Mouse (Mus musculus) myocyte (in vitro differentiated cells): ENCODE measurements at regions not wholly inside any gene's neighbourhood (a gene's known extent, or its start where the extent isn't known, plus 50 kb on each side); places are given as distances from the start of the nearest gene placed in this dataset.

Experiments
- H3K27me3 ChIP-seq: one replicate; pipeline ENCODE4 v1.6.1; 2011; ENCODE audit not compliant: control insufficient read depth, insufficient read depth, insufficient read length
- H3K36me3 ChIP-seq: one replicate; pipeline ENCODE4 v1.6.1; 2011; ENCODE audit not compliant: control insufficient read depth, insufficient read depth
- H3K4me2 ChIP-seq: one replicate; pipeline ENCODE4 v1.6.1; 2011; ENCODE audit warnings: low read depth, control low read depth
- H3K4me3 ChIP-seq: one replicate; pipeline ENCODE4 v1.5.1; 2011; ENCODE audit warnings: mild to moderate bottlenecking, control low read depth, moderate library complexity
- H3K79me2 ChIP-seq: one replicate; pipeline ENCODE4 v1.6.1; 2011; ENCODE audit not compliant: control insufficient read depth, insufficient read depth
- H3ac ChIP-seq: one replicate; pipeline ENCODE4 v1.6.1; 2011; ENCODE audit not compliant: control insufficient read depth, insufficient read length
- CEBPB ChIP-seq: IDR thresholded peaks from 2 replicates; pipeline ENCODE4 v1.6.1; 2011; ENCODE audit warnings: mild to moderate bottlenecking, moderate library complexity; ENCODE audit not compliant: poor library complexity, insufficient read depth, severe bottlenecking
- E2F4 ChIP-seq: IDR thresholded peaks from one replicate; pipeline ENCODE4 v1.6.1; 2011; ENCODE audit warnings: mild to moderate bottlenecking, control low read depth, moderate library complexity; ENCODE audit not compliant: insufficient read depth
- MAX ChIP-seq: IDR thresholded peaks from one replicate; pipeline ENCODE4 v1.6.1; 2011; ENCODE audit warnings: low read depth, mild to moderate bottlenecking, control low read depth
- MYOD1 ChIP-seq, 3 experiments: IDR thresholded peaks; one replicate each; pipeline ENCODE4 v1.6.1; 2011; ENCODE audit warnings: control low read depth in 2 of 3, low read depth in 2 of 3, mild to moderate bottlenecking in 2 of 3, moderate library complexity in 1 of 3; ENCODE audit not compliant: insufficient read length in 2 of 3, control insufficient read depth in 1 of 3
- MYOG ChIP-seq, 3 experiments: IDR thresholded peaks; one replicate each; pipeline ENCODE4 v1.6.1; 2011; ENCODE audit warnings: control low read depth in 2 of 3, low read depth in 2 of 3, mild to moderate bottlenecking in 2 of 3; ENCODE audit not compliant: insufficient read length in 2 of 3, control insufficient read depth in 1 of 3, insufficient read depth in 1 of 3
- POLR2A ChIP-seq: IDR thresholded peaks from one replicate; pipeline ENCODE4 v1.6.1; 2011; ENCODE audit warnings: low read depth, mild to moderate bottlenecking, control low read depth, moderate library complexity; ENCODE audit not compliant: insufficient read length
- POLR2AphosphoS2 ChIP-seq: IDR thresholded peaks from one replicate; pipeline ENCODE4 v1.6.1; 2011; ENCODE audit warnings: low read depth, control low read depth; ENCODE audit not compliant: insufficient read length
- REST ChIP-seq: IDR thresholded peaks from one replicate; pipeline ENCODE4 v1.6.1; 2011; ENCODE audit warnings: mild to moderate bottlenecking, control low read depth, moderate library complexity; ENCODE audit not compliant: insufficient read depth, insufficient read length
- SRF ChIP-seq: IDR thresholded peaks from one replicate; pipeline ENCODE4 v1.6.1; 2011; ENCODE audit warnings: low read depth; ENCODE audit not compliant: control insufficient read depth, insufficient read length
- TCF12 ChIP-seq: IDR thresholded peaks from one replicate; pipeline ENCODE4 v1.6.1; 2011; ENCODE audit warnings: mild to moderate bottlenecking, control low read depth; ENCODE audit not compliant: poor library complexity, insufficient read depth, severe bottlenecking
- TCF3 ChIP-seq: IDR thresholded peaks from one replicate; pipeline ENCODE4 v1.6.1; 2011; ENCODE audit warnings: low read depth, control low read depth; ENCODE audit not compliant: insufficient read length
- USF1 ChIP-seq: IDR thresholded peaks from one replicate; pipeline ENCODE4 v1.6.1; 2011; ENCODE audit warnings: low read depth, mild to moderate bottlenecking, control low read depth, moderate library complexity

DNA sequence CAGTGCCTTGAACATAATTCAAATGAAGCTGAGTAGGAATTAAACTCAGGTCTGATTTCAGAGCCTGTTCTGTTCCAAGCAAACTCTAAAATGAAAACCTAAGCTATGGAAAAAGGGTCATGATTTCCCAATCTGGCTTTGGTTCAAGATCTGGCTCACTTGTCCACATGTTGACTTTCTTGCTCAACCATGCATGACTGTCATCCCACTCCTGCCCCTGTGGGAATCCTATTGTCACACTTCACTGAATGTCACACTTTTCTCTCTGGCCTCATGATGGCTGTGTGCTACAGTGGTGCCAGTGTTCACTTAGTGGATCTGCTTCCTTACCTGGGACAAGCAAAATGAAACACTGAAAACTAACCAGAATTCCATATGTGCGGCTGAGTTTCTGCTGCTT lies 403.0 kb downstream of the Atp6ap1l start:
- Histone ChIP-seq H3K36me3 (no peaks in the 10 kb centered on the region), H3ac (no peak overlapping the region), H3K4me3 (no peak overlapping the region), H3K4me2 (no peak overlapping the region), H3K27me3 (no peaks in the 10 kb centered on the region), H3K79me2 (no peaks in the 10 kb centered on the region)
- TF ChIP-seq TCF12 (no peak), REST (no peak), TCF3 (no peak), CEBPB (no peak), POLR2AphosphoS2 (no peak), E2F4 (no peak), MAX (no peak), MYOG (IDR thresholded peaks at IDR 0.05; ENCODE audit: control insufficient read depth in 1 of 3, insufficient read depth in 1 of 3, insufficient read length in 2 of 3, low read depth in 2 of 3) (no peak), SRF (no peak), USF1 (no peak)

DNA sequence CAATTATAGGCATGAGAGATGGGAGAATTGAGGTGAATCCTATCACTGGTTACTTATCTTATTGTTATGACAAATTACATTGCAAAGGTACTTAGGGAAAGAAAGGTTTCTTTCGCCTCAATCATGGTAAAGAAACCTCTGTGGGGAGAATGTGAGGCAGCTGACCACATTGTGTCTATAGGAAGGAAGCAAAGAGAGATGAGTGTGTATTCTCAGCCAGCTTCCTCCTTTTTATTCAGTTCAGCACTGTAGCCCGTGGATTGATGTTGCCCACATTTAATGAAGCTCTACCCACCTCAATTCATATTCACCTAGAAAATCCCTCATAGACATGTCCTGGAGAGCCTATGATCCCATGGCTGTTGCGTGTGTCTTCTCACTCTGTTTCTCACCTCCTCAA lies 406.2 kb downstream of the Atp6ap1l start:
- Histone ChIP-seq H3K36me3 (no peaks in the 10 kb centered on the region), H3K4me2 (no peak overlapping the region), H3K4me3 (no peak overlapping the region), H3ac (no peak overlapping the region), H3K79me2 (no peaks in the 10 kb centered on the region), H3K27me3 (no peaks in the 10 kb centered on the region)
- TF ChIP-seq TCF12 (no peak), CEBPB (no peak), MAX (no peak), E2F4 (no peak), REST (no peak), SRF (no peak), MYOG (IDR thresholded peaks at IDR 0.05; ENCODE audit: control insufficient read depth in 1 of 3, insufficient read depth in 1 of 3, insufficient read length in 2 of 3, low read depth in 2 of 3) (no peak), POLR2A (no peak)

DNA sequence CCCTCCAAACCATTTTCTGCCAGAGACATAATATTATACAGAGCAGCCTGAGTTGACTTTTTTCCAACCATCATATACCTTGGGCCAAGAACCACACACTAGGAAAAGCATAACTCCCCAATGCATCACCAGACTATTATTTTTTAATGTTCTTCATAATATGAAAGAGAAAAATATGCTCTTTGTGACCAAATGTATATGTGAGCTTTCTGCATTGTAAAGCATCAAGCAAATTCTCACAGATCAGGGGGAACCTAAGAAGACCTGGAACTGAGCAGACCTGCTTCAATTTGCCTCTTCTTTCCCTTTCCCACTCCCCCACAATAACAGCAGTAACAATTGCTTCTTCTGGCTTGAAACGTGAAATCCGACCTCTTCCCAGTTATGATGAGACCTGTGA lies 407.6 kb downstream of the Atp6ap1l start:
- no peaks in the 10 kb centered on the region for H3K79me2 ChIP-seq
- no peak overlapping the region for H3K4me2 ChIP-seq
- H3ac ChIP-seq = no peak overlapping the region
- no peak for TF ChIP-seq POLR2A
- H3K27me3 ChIP-seq = no peaks in the 10 kb centered on the region
- H3K4me3 ChIP-seq = no peak overlapping the region
- H3K36me3 ChIP-seq = no peaks in the 10 kb centered on the region

DNA sequence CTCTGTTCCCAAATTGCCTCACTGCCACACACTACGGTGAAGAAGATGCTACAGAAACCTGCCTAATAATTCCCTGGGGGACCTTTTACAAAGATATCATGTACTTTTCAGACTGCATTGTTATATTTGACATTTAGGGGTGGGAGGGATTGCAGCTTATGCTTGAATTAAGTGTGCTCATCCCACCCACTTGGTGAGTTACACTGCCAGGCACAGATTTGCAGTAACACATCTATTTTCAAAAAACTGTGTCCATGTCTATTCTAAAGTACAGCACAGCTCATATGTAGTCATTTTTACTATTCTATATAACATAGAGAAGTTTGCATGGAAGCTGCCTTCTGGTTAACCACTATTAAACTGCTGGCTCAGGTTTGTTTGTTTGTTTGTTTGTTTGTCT lies 404.3 kb upstream of the Xrcc4 start:
- H3K36me3 ChIP-seq = no peaks in the 10 kb centered on the region
- no peak for TF ChIP-seq REST
- TF ChIP-seq POLR2A = no peak
- TF ChIP-seq TCF3 = no peak
- TF ChIP-seq POLR2AphosphoS2 = no peak
- TF ChIP-seq SRF = no peak
- no peak for TF ChIP-seq E2F4
- no peak for TF ChIP-seq CEBPB
- no peak for TF ChIP-seq TCF12
- TF ChIP-seq USF1 = no peak
- TF ChIP-seq MYOD1 (IDR thresholded peaks at IDR 0.05; ENCODE audit: control insufficient read depth in 1 of 3, insufficient read length in 2 of 3, low read depth in 2 of 3) = no peak
- no peak overlapping the region for H3ac ChIP-seq
- no peak overlapping the region for H3K4me2 ChIP-seq
- H3K4me3 ChIP-seq = no peak overlapping the region
- no peaks in the 10 kb centered on the region for H3K27me3 ChIP-seq
- H3K79me2 ChIP-seq = no peaks in the 10 kb centered on the region

DNA sequence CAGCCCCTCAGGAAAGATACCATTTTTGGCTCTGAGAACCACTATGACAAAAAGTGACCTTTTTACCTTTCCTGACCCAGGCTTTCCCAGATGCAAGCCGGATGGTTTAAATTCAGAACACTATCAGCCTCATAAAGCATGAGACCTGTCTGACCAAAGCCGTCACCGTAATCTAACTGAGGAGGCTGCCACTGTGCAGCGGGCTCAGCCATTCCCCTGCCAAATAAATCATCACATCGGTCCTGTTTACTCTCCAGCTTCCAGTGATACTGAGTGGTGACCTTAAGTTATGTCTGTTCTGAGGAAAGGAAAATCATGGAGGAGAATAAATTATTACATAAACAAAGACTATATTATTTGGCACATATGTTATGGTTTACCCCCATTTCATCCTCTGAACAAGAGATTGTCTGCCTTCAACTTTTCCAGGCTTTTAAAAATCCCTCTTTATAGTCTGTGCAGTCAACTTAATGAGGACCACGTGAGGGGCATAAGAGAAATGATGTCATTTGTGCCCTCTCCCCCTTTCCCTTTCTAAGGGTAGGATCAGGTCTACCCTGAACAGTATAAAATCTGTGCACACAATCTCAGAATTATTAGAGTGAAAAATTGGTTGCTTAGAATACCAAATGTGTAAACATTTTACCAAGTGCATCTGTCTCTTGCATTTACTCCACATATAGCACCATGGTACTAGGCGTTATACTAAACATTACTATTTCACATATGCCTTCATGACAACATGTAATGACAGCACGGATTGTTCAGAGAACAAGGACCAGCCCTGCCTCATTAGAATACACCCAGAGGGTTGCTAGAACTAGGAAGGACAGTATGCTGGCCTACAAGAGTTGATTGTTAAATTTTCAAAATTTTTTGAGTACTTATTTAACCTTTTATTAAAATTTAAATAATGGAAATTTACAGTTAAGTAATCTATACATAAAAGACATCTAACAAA lies 401.9 kb upstream of the Xrcc4 start:
- Histone ChIP-seq H3K4me2 (no peak overlapping the region), H3K79me2 (no peaks in the 10 kb centered on the region), H3K4me3 (no peak overlapping the region), H3K27me3 (no peaks in the 10 kb centered on the region), H3K36me3 (no peaks in the 10 kb centered on the region), H3ac (no peak overlapping the region)
- TF ChIP-seq E2F4 (no peak), POLR2AphosphoS2 (no peak), MYOG (IDR thresholded peaks at IDR 0.05; ENCODE audit: control insufficient read depth in 1 of 3, insufficient read depth in 1 of 3, insufficient read length in 2 of 3, low read depth in 2 of 3) (no peak)
